Mouse (Mus musculus) layer of hippocampus, adult 9-11 months (tissue): ENCODE data around the gene Pdzd3.
A peak's percentile ranks its signal among the peaks of the same experiment; 100 is the strongest.
"Not testable (repeated sequence)": the region's sequence is repeated elsewhere in the genome, so short reads cannot be mapped to it uniquely, and the experiment has no call there.

Experiments used
- DNase-seq: peaks from one replicate; pipeline ENCODE4 v3.0.0; 2022

The Pdzd3 gene

GRCm38 (mm10) chr9:44251314-44251713 is at the start of gene Pdzd3:
TSS of gene Pdzd3 (minus strand) at chr9:44251471.
- no peak for DNase-seq

GRCm38 (mm10) chr9:44300001-44300400 is 48.7 kb upstream of the Pdzd3 start:
- DNase-seq, result not testable (repeated sequence)

GRCm38 (mm10) chr9:44292490-44292889 is 41.2 kb upstream of the Pdzd3 start:
- DNase-seq, result no peak

GRCm38 (mm10) chr9:44288959-44289291 is 37.7 kb upstream of the Pdzd3 start:
- no peak for DNase-seq

GRCm38 (mm10) chr9:44288076-44288958 is 37.0 kb upstream of the Pdzd3 start, which contains the start of gene Abcg4:
TSS of gene Abcg4 (minus strand) at chr9:44288615.
- DNase-seq, result peak; percentile 43

- DNase-seq, result no peak
These were observed 36.3 kb upstream of the Pdzd3 start for GRCm38 (mm10) chr9:44287401-44288075.

- DNase-seq, result no peak
These were observed 35.7 kb upstream of the Pdzd3 start for GRCm38 (mm10) chr9:44287003-44287400.

GRCm38 (mm10) chr9:44286256-44286850 is 35.1 kb upstream of the Pdzd3 start:
- DNase-seq, result no peak

GRCm38 (mm10) chr9:44283183-44283582 is 31.9 kb upstream of the Pdzd3 start:
- peak; percentile 31 for DNase-seq

GRCm38 (mm10) chr9:44269973-44270372 is 18.7 kb upstream of the Pdzd3 start:
- no peak for DNase-seq

GRCm38 (mm10) chr9:44269077-44269476 is 17.8 kb upstream of the Pdzd3 start:
- DNase-seq, result no peak

- no peak for DNase-seq
These were observed 17.2 kb upstream of the Pdzd3 start, which contains the start of gene Nlrx1 for GRCm38 (mm10) chr9:44268432-44268831. TSS of gene Nlrx1 (minus strand) at chr9:44268599.

- peak; percentile 86 for DNase-seq
These were observed 16.7 kb upstream of the Pdzd3 start for GRCm38 (mm10) chr9:44268027-44268360.

- no peak for DNase-seq
These were observed 16.2 kb upstream of the Pdzd3 start for GRCm38 (mm10) chr9:44267319-44268026.

GRCm38 (mm10) chr9:44266478-44267226 is 15.4 kb upstream of the Pdzd3 start:
- peak; percentile 51 for DNase-seq

- DNase-seq, result no peak
These were observed 10.1 kb upstream of the Pdzd3 start for GRCm38 (mm10) chr9:44261388-44261787.

GRCm38 (mm10) chr9:44259014-44259413 is 7.7 kb upstream of the Pdzd3 start:
- DNase-seq, result no peak

- no peak for DNase-seq
These were observed 4.9 kb upstream of the Pdzd3 start for GRCm38 (mm10) chr9:44256213-44256612.

GRCm38 (mm10) chr9:44255136-44255521 is 3.9 kb upstream of the Pdzd3 start:
- DNase-seq, result no peak

GRCm38 (mm10) chr9:44254508-44255135 is 3.4 kb upstream of the Pdzd3 start:
- DNase-seq, result no peak

GRCm38 (mm10) chr9:44253441-44253840 is 2.2 kb upstream of the Pdzd3 start:
- no peak for DNase-seq

- DNase-seq, result peak; percentile 76
These were observed 826 bp downstream of the Pdzd3 start for GRCm38 (mm10) chr9:44250445-44250844.
